Mouse (Mus musculus) gastrocnemius, postnatal 14 days (tissue): ENCODE measurements around the gene Spaca6. TPM values are rescaled to one million over a fixed set of nuclear protein-coding genes. Genes with fewer than 3 reads are reported as not detected.

ENCODE experiments used
- DNase-seq: peaks from one replicate; pipeline ENCODE4 v3.0.0; 2021; ENCODE audit warnings: mixed read lengths
- intact Hi-C: fragments of 180-260 bp; cut with DNase I; formaldehyde crosslinking; loops from one replicate; pipeline ENCODE4 v1.15.1; 2025; ENCODE audit warnings: low total_unique reads
- microRNA-seq, 2 experiments: library from miRNA; unstranded; fragments of <30 nt; microRNA quantifications; one replicate each; pipeline ENCODE4 v1.2.0; 2021
- total RNA-seq, 2 experiments: library from RNA; stranded (reverse); gene quantifications; 2 replicates each; pipeline ENCODE4 v1.2.3; 2021

Gene Spaca6
- total RNA-seq, 2 experiments from 2014 or later: 6.8 to 9.1 TPM

DNA sequence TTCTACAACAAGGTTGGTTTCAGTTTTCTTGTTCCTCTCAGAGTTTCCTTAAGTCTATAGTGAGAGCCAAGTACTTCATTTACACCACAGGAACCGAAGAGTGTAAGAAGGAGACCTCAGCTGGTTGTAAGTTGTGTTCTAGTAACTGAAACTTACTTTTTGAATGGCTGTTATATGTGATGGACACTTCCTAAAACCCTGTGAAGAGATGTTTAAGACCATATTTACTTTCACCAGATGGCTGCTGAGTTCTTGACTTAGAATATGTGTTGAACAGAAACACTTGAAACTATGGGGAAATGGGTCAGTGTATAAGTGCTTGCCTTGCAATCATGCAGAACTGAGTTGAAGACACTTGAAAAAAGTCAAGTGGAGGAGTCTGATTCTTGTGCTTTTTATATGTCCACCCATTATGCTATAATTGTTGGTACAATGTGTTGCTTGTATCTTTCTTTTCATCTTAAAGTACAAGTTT lies 60.9 kb downstream of the Spaca6 start, which contains the start of the genes Fpr2 and Fpr3:
Fpr2 (plus strand) TSS at position 51 of the 475 bp plus-strand sequence.
Fpr3 (plus strand) TSS at position 79 of the 475 bp plus-strand sequence.
- DNase-seq: no peak
- intact Hi-C loops: no loop called here

DNA sequence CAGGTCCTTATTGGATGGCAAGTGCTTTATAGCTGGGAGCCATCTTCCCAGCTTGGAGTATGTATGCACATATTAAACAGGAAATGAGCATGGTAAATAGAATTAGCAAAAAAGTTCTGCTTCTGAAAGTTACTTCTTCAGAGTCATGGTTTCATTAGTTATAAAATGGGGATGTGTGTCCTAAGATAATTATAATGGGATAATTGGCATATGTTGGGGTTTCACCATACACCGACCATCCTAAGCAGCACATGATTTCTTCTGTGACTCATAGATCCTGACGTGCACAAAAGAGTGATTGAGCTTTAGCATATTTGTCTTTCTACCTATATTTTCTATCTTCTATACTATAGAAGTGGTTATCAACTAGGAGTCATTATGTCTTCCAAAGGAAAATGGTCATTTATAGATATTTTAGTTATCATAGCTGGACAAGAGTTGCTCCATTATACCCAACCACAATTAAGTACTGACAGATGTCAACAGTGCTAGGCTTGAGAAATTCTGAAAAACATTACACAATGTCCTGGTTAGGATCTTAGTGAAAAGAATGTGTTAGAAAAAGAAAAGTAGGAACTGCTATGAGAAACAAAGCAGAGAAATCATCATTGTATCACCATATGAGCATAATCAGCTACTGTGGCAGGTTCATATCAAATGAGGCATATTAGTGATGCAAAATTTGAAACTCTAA lies 62.9 kb downstream of the Spaca6 start:
- intact Hi-C loops: no loop called here
- no peak for DNase-seq

Small RNAs within 50 kb of the gene (microRNA-seq; reads per million reads assigned to microRNA genes)
- gene Gm25927 (0 reads per million in 2 experiments), gene Mir125a (3,172 to 5,305 reads per million in 2 experiments), gene Mir99b (2,074 to 8,329 reads per million in 2 experiments), gene Mirlet7e (0 reads per million in 2 experiments)

Other genes starting within 250 kb of the Spaca6 start
- 100 to 1,000 TPM in 1 of 2 experiments, 10 to 100 TPM in 1; 77.2 to 102 TPM for gene Lnpep, start 202.1 kb upstream of the Spaca6 start, total RNA-seq
- gene Vmn2r90, start 123.4 kb upstream of the Spaca6 start, total RNA-seq: not detected
- under 1 TPM in 1 of 2 experiments, not detected in 1; 0.09 TPM for gene Has1, start 28.0 kb downstream of the Spaca6 start, total RNA-seq
- gene Fpr1, start 56.8 kb downstream of the Spaca6 start, total RNA-seq: not detected
- not detected for gene Fpr2, start 60.7 kb downstream of the Spaca6 start, total RNA-seq
- gene Fpr3, start 60.7 kb downstream of the Spaca6 start, total RNA-seq: not detected
- not detected for gene Fpr-rs4, start 194.6 kb downstream of the Spaca6 start, total RNA-seq
- gene Vmn2r124, start 222.3 kb downstream of the Spaca6 start, total RNA-seq: not detected